In genomic region chr4:32560246-32560645, GRCm38 (mm10) we compare ENCODE assay signal across 8 mouse cellular contexts. TPM values are rescaled to one million over a fixed set of nuclear protein-coding genes. Genes with fewer than 3 reads are reported as not detected.
DNase-seq lines count a peak whose midpoint lies in the region; ATAC-seq and TF ChIP-seq lines count a peak whose summit lies in the region.

No protein-coding gene starts in this region.

- no peak for TF ChIP-seq EP300 in stomach, postnatal 0 days (optimal IDR thresholded peaks at IDR 0.05)

- no peak for TF ChIP-seq CTCF in stomach, postnatal 0 days (IDR thresholded peaks at IDR 0.05; ENCODE audit: low read depth)

- no peak overlapping the region for H3K9ac ChIP-seq in forebrain, embryonic 12.5 days
- H3K9ac ChIP-seq in forebrain, embryonic 11.5 days (ENCODE audit: low read length) = no peak overlapping the region
- H3K9ac ChIP-seq in midbrain, embryonic 11.5 days (ENCODE audit: low read length) = no peak overlapping the region
- H3K9ac ChIP-seq in stomach, postnatal 0 days (ENCODE audit: low read length) = no peak overlapping the region

- no peak for ATAC-seq in forebrain, embryonic 12.5 days (ENCODE audit: low FRiP score)
- ATAC-seq in forebrain, embryonic 11.5 days (replicated peaks; ENCODE audit: low FRiP score) = no peak
- no peak for ATAC-seq in midbrain, embryonic 11.5 days (ENCODE audit: low FRiP score)
- ATAC-seq in stomach, postnatal 0 days (ENCODE audit: low FRiP score, low TSS enrichment) = no peak

- DNase-seq in forebrain, embryonic 11.5 days (ENCODE audit: low spot score) = no peak
- DNase-seq in midbrain, embryonic 10.5 days (ENCODE audit: low spot score) = no peak
- no peak for DNase-seq in midbrain, embryonic 11.5 days (ENCODE audit: low spot score, missing footprints)
- peak; percentile 71 for DNase-seq in mesoderm, embryonic 11.5 days (ENCODE audit: low read depth, low spot score)
- DNase-seq in thymus, postnatal 25 days = peak; percentile 87
- no peak for DNase-seq in gastrocnemius, postnatal 10 days
- DNase-seq in stomach, postnatal 0 days (ENCODE audit: low spot score) = no peak

- no peaks in the 10 kb centered on the region for H3K27me3 ChIP-seq in forebrain, embryonic 12.5 days
- no peaks in the 10 kb centered on the region for H3K27me3 ChIP-seq in forebrain, embryonic 11.5 days (ENCODE audit: control insufficient read depth, insufficient read depth, low read length)
- no peaks in the 10 kb centered on the region for H3K27me3 ChIP-seq in midbrain, embryonic 10.5 days (ENCODE audit: low read depth, poor library complexity, severe bottlenecking)
- H3K27me3 ChIP-seq in midbrain, embryonic 11.5 days (ENCODE audit: control insufficient read depth, insufficient read depth, low read length) = no peaks in the 10 kb centered on the region
- no peaks in the 10 kb centered on the region for H3K27me3 ChIP-seq in stomach, postnatal 0 days (ENCODE audit: control insufficient read depth, insufficient read depth, low read length)

- 66% methylated on average over 6 of the region's 6 CpGs for WGBS in forebrain, embryonic 12.5 days
- WGBS in forebrain, embryonic 11.5 days = 74% methylated on average over 6 of the region's 6 CpGs
- WGBS in midbrain, embryonic 10.5 days = 75% methylated on average over 6 of the region's 6 CpGs
- WGBS in midbrain, embryonic 11.5 days = 62% methylated on average over 6 of the region's 6 CpGs
- WGBS in stomach, postnatal 0 days = 26% methylated on average over 6 of the region's 6 CpGs

- H3K27ac ChIP-seq in forebrain, embryonic 12.5 days = peak overlapping the region; percentile 39
- H3K27ac ChIP-seq in forebrain, embryonic 11.5 days (ENCODE audit: low read depth, low read length) = no peak overlapping the region
- H3K27ac ChIP-seq in midbrain, embryonic 10.5 days (replicated peaks) = peak overlapping the region; percentile 61
- H3K27ac ChIP-seq in midbrain, embryonic 11.5 days (ENCODE audit: low read depth, low read length) = no peak overlapping the region
- H3K27ac ChIP-seq in stomach, postnatal 0 days (replicated peaks) = no peak overlapping the region

- peaks cover 30% of the 10 kb centered on the region for H3K36me3 ChIP-seq in forebrain, embryonic 12.5 days (replicated peaks)
- H3K36me3 ChIP-seq in forebrain, embryonic 11.5 days (ENCODE audit: control insufficient read depth, insufficient read depth, low read length) = no peaks in the 10 kb centered on the region; the same call in 1 of the 2 replicates
- H3K36me3 ChIP-seq in midbrain, embryonic 10.5 days = peaks cover 33% of the 10 kb centered on the region
- peaks cover 9% of the 10 kb centered on the region; the same call in 1 of the 2 replicates for H3K36me3 ChIP-seq in midbrain, embryonic 11.5 days (ENCODE audit: control insufficient read depth, insufficient read depth, low read length)
- no peaks in the 10 kb centered on the region for H3K36me3 ChIP-seq in stomach, postnatal 0 days (ENCODE audit: control insufficient read depth, insufficient read depth, low read length)

- no peaks in the 10 kb centered on the region for H3K9me3 ChIP-seq in forebrain, embryonic 12.5 days
- no peaks in the 10 kb centered on the region for H3K9me3 ChIP-seq in forebrain, embryonic 11.5 days (ENCODE audit: control insufficient read depth, low read length)
- 0 out of 2 replicates have a peak, but pooled peaks cover 3% of the 10 kb centered on the region for H3K9me3 ChIP-seq in midbrain, embryonic 10.5 days (replicated peaks)
- no peaks in the 10 kb centered on the region for H3K9me3 ChIP-seq in midbrain, embryonic 11.5 days (ENCODE audit: control insufficient read depth, low read length)
- no peaks in the 10 kb centered on the region for H3K9me3 ChIP-seq in stomach, postnatal 0 days (ENCODE audit: control insufficient read depth, low read length)

- peaks cover 22% of the 10 kb centered on the region for H3K4me1 ChIP-seq in forebrain, embryonic 12.5 days
- peaks cover 5% of the 10 kb centered on the region; the same call in 1 of the 2 replicates for H3K4me1 ChIP-seq in forebrain, embryonic 11.5 days (replicated peaks; ENCODE audit: control insufficient read depth, insufficient read depth, low read length)
- H3K4me1 ChIP-seq in midbrain, embryonic 10.5 days = peaks cover 28% of the 10 kb centered on the region
- H3K4me1 ChIP-seq in midbrain, embryonic 11.5 days (ENCODE audit: control insufficient read depth, insufficient read depth, low read length) = peaks cover 18% of the 10 kb centered on the region
- H3K4me1 ChIP-seq in stomach, postnatal 0 days (replicated peaks; ENCODE audit: control insufficient read depth, insufficient read depth) = no peaks in the 10 kb centered on the region

- H3K4me2 ChIP-seq in forebrain, embryonic 12.5 days = no peak overlapping the region
- H3K4me2 ChIP-seq in forebrain, embryonic 11.5 days (ENCODE audit: low read depth, low read length, severe bottlenecking) = no peak overlapping the region
- H3K4me2 ChIP-seq in midbrain, embryonic 11.5 days = no peak overlapping the region
- H3K4me2 ChIP-seq in stomach, postnatal 0 days (replicated peaks; ENCODE audit: low read depth) = no peak overlapping the region

- no peak overlapping the region for H3K4me3 ChIP-seq in forebrain, embryonic 12.5 days (replicated peaks)
- H3K4me3 ChIP-seq in forebrain, embryonic 11.5 days (ENCODE audit: low read depth, low read length) = no peak overlapping the region
- H3K4me3 ChIP-seq in midbrain, embryonic 10.5 days = no peak overlapping the region
- no peak overlapping the region for H3K4me3 ChIP-seq in midbrain, embryonic 11.5 days (ENCODE audit: low read depth, low read length)
- H3K4me3 ChIP-seq in stomach, postnatal 0 days (ENCODE audit: low read depth, low read length) = no peak overlapping the region

RNA-seq across cellular contexts. Expression of gene Gja10, which starts 42.3 kb away (rescaled TPM):
- not detected in 2 replicates for polyA plus RNA-seq in forebrain, embryonic 12.5 days (2016; fragmentation: Nextera tagmentation; extraction: Ambion mirVana)
- polyA plus RNA-seq in forebrain, embryonic 11.5 days (2014; fragmentation: Nextera tagmentation; extraction: Ambion mirVana) = 0.15 TPM in 1 of 2 replicates, not detected in the other
- polyA plus RNA-seq in midbrain, embryonic 10.5 days (2016; fragmentation: Nextera tagmentation; extraction: Ambion mirVana) = 0.07 TPM in 2 replicates
- 0.11 TPM in 1 of 2 replicates, not detected in the other for polyA plus RNA-seq in midbrain, embryonic 11.5 days (2014; fragmentation: Nextera tagmentation; extraction: Ambion mirVana)
- total RNA-seq in gastrocnemius, postnatal 10 days (2021) = not detected
- not detected in 2 replicates for polyA plus RNA-seq in stomach, postnatal 0 days (2015; fragmentation: Nextera tagmentation; extraction: Ambion mirVana)

RNA-seq across cellular contexts. Expression of gene Casp8ap2, which starts 55.0 kb away (rescaled TPM):
- polyA plus RNA-seq in forebrain, embryonic 12.5 days (2016; fragmentation: Nextera tagmentation; extraction: Ambion mirVana) = 73.3 and 76.3 TPM in 2 replicates
- 65.5 and 70.2 TPM in 2 replicates for polyA plus RNA-seq in forebrain, embryonic 11.5 days (2014; fragmentation: Nextera tagmentation; extraction: Ambion mirVana)
- 74.5 and 77.4 TPM in 2 replicates for polyA plus RNA-seq in midbrain, embryonic 10.5 days (2016; fragmentation: Nextera tagmentation; extraction: Ambion mirVana)
- 68.7 and 80.1 TPM in 2 replicates for polyA plus RNA-seq in midbrain, embryonic 11.5 days (2014; fragmentation: Nextera tagmentation; extraction: Ambion mirVana)
- total RNA-seq in gastrocnemius, postnatal 10 days (2021) = 1 to 10 TPM; 6.8 to 8.3 TPM
- 15.7 and 19.4 TPM in 2 replicates for polyA plus RNA-seq in stomach, postnatal 0 days (2015; fragmentation: Nextera tagmentation; extraction: Ambion mirVana)

Comparison
In these comparisons a context has a peak if more than half of its experiments do, and no peak if none do; other contexts are left out.
1. H3K27ac ChIP-seq: peak in forebrain, embryonic 12.5 days (single experiment) and midbrain, embryonic 10.5 days (single experiment); none in forebrain, embryonic 11.5 days (single experiment), midbrain, embryonic 11.5 days (single experiment) and stomach, postnatal 0 days (single experiment).
2. DNase-seq: peak in mesoderm, embryonic 11.5 days (single experiment) and thymus, postnatal 25 days (single experiment); none in forebrain, embryonic 11.5 days (single experiment), midbrain, embryonic 10.5 days (single experiment), midbrain, embryonic 11.5 days (single experiment), gastrocnemius, postnatal 10 days (single experiment) and stomach, postnatal 0 days (single experiment).